Mouse (Mus musculus): ENCODE data around the gene Lingo1.

- TF ChIP-seq CTCF (IDR thresholded peaks at IDR 0.05; ENCODE audit: control insufficient read depth, insufficient read depth, insufficient read length) (no peak), MAX (IDR thresholded peaks at IDR 0.05) (no peak), CEBPB (IDR thresholded peaks at IDR 0.05; ENCODE audit: low read depth) (no peak), USF1 (IDR thresholded peaks at IDR 0.05; ENCODE audit: low read depth) (no peak)
Observed at GRCm38 (mm10) chr9:56661217-56661840, 134.9 kb downstream of the Lingo1 start.

Data from C2C12 (cell line).